Mouse (Mus musculus) liver, adult (tissue): ENCODE measurements at regions not wholly inside any gene's neighbourhood (a gene's known extent, or its start where the extent isn't known, plus 50 kb on each side); places are given as distances from the start of the nearest gene placed in this dataset.
A peak's percentile ranks its signal among the peaks of the same experiment; 100 is the strongest.

ENCODE experiments used
- GATA4 ChIP-seq: IDR thresholded peaks from 2 replicates; pipeline ENCODE4 v1.6.1; 2014; ENCODE audit warnings: mild to moderate bottlenecking, low read length; ENCODE audit not compliant: insufficient replicate concordance

GRCm38 (mm10) chr10:66857330-66857729 is 238.6 kb upstream of the Jmjd1c start:
- no peak for TF ChIP-seq GATA4

- no peak for TF ChIP-seq GATA4
Measured at GRCm38 (mm10) chr10:66861421-66861820, 234.5 kb upstream of the Jmjd1c start.

- TF ChIP-seq GATA4: peak; percentile 87; the same call in 1 of the 2 replicates
Measured at GRCm38 (mm10) chr10:66864161-66864862, 231.6 kb upstream of the Jmjd1c start.

GRCm38 (mm10) chr10:66865010-66865582 is 230.8 kb upstream of the Jmjd1c start:
- TF ChIP-seq GATA4: no peak

GRCm38 (mm10) chr10:66871133-66871664 is 224.7 kb upstream of the Jmjd1c start:
- TF ChIP-seq GATA4: no peak

GRCm38 (mm10) chr10:66871673-66872072 is 224.3 kb upstream of the Jmjd1c start:
- TF ChIP-seq GATA4: no peak

GRCm38 (mm10) chr10:66873468-66873867 is 222.5 kb upstream of the Jmjd1c start:
- no peak for TF ChIP-seq GATA4

GRCm38 (mm10) chr10:66879071-66879470 is 216.9 kb upstream of the Jmjd1c start:
- no peak for TF ChIP-seq GATA4

- no peak for TF ChIP-seq GATA4
Measured at GRCm38 (mm10) chr10:66882825-66883224, 213.1 kb upstream of the Jmjd1c start.

GRCm38 (mm10) chr10:66885575-66885974 is 210.3 kb upstream of the Jmjd1c start:
- TF ChIP-seq GATA4: no peak

- TF ChIP-seq GATA4: no peak
Measured at GRCm38 (mm10) chr10:66889786-66890555, 206.0 kb upstream of the Jmjd1c start.

GRCm38 (mm10) chr10:66891811-66892210 is 204.1 kb upstream of the Jmjd1c start:
- TF ChIP-seq GATA4: no peak

GRCm38 (mm10) chr10:66893836-66894235 is 202.1 kb upstream of the Jmjd1c start:
- no peak for TF ChIP-seq GATA4

GRCm38 (mm10) chr10:66896698-66897622 is 199.0 kb upstream of the Jmjd1c start:
- TF ChIP-seq GATA4: no peak

GRCm38 (mm10) chr10:66899724-66900123 is 196.2 kb upstream of the Jmjd1c start:
- TF ChIP-seq GATA4: no peak
